Mouse (Mus musculus) myocyte (in vitro differentiated cells): ENCODE measurements at regions not wholly inside any gene's neighbourhood (a gene's known extent, or its start where the extent isn't known, plus 50 kb on each side); places are given as distances from the start of the nearest gene placed in this dataset.

ENCODE experiments used
- H3K27me3 ChIP-seq: one replicate; pipeline ENCODE4 v1.6.1; 2011; ENCODE audit not compliant: control insufficient read depth, insufficient read depth, insufficient read length
- H3K36me3 ChIP-seq: one replicate; pipeline ENCODE4 v1.6.1; 2011; ENCODE audit not compliant: control insufficient read depth, insufficient read depth
- H3K4me2 ChIP-seq: one replicate; pipeline ENCODE4 v1.6.1; 2011; ENCODE audit warnings: low read depth, control low read depth
- H3K4me3 ChIP-seq: one replicate; pipeline ENCODE4 v1.5.1; 2011; ENCODE audit warnings: mild to moderate bottlenecking, control low read depth, moderate library complexity
- H3K79me2 ChIP-seq: one replicate; pipeline ENCODE4 v1.6.1; 2011; ENCODE audit not compliant: control insufficient read depth, insufficient read depth
- H3ac ChIP-seq: one replicate; pipeline ENCODE4 v1.6.1; 2011; ENCODE audit not compliant: control insufficient read depth, insufficient read length
- E2F4 ChIP-seq: IDR thresholded peaks from one replicate; pipeline ENCODE4 v1.6.1; 2011; ENCODE audit warnings: mild to moderate bottlenecking, control low read depth, moderate library complexity; ENCODE audit not compliant: insufficient read depth
- SRF ChIP-seq: IDR thresholded peaks from one replicate; pipeline ENCODE4 v1.6.1; 2011; ENCODE audit warnings: low read depth; ENCODE audit not compliant: control insufficient read depth, insufficient read length
- TCF3 ChIP-seq: IDR thresholded peaks from one replicate; pipeline ENCODE4 v1.6.1; 2011; ENCODE audit warnings: low read depth, control low read depth; ENCODE audit not compliant: insufficient read length

DNA sequence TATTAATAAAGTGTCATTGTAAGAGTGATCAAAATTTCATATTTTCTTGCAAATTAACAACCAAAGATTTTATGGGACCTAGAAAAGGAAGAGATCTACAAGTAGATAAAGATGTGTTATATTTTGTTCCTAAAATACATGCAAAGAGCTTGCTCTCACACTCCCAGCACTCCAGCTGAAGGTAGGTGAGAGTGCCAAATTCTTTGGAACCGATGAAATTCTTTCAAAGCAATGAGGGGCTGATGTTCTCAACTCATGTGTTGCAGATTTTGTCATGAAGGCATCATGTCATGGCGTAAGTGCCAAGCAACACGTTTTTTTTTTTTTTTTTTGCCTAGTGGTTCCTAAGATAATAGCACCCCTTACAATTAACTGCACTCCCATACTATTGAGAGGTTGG, 573.8 kb downstream of the Hsfy2 start:
- Histone ChIP-seq H3K4me3 (no peak overlapping the region), H3ac (no peak overlapping the region), H3K36me3 (no peaks in the 10 kb centered on the region), H3K4me2 (no peak overlapping the region), H3K79me2 (no peaks in the 10 kb centered on the region), H3K27me3 (no peaks in the 10 kb centered on the region)
- TF ChIP-seq SRF: no peak
- no peak for TF ChIP-seq TCF3
- no peak for TF ChIP-seq E2F4
